Mouse (Mus musculus): ENCODE data around the gene Fras1.

- TF ChIP-seq CTCF (IDR thresholded peaks at IDR 0.05; ENCODE audit: low read depth, low read length) (no peak), GATA1 (IDR thresholded peaks at IDR 0.05; ENCODE audit: borderline replicate concordance, low read length) (no peak), GATA2 (IDR thresholded peaks at IDR 0.05; ENCODE audit: borderline replicate concordance, low read depth, low read length) (no peak), TAL1 (conservative IDR thresholded peaks at IDR 0.05; ENCODE audit: low read depth, low read length) (no peak)
Measured at GRCm38 (mm10) chr5:96799165-96799564, 425.4 kb downstream of the Fras1 start.

All from G1E (cell line).